Mouse (Mus musculus): ENCODE results near the gene Urgcp. TPM values are rescaled to one million over a fixed set of nuclear protein-coding genes. Genes with fewer than 3 reads are reported as not detected.

Urgcp gene
- polyA plus RNA-seq, 1 experiment from 2014 or later: 21.4 TPM

GRCm38 (mm10) chr11:5734323-5734722, 27.9 kb downstream of the Urgcp start:
- Histone ChIP-seq H3K4me2 (replicated peaks) (no peak overlapping the region), H3K4me1 (replicated peaks) (peaks cover 6% of the 10 kb centered on the region), H3K9ac (no peak overlapping the region), H3K36me3 (no peaks in the 10 kb centered on the region), H3K27ac (no peak overlapping the region), H3K27me3 (replicated peaks) (no peaks in the 10 kb centered on the region), H3K4me3 (replicated peaks) (no peak overlapping the region), H3K9me3 (no peaks in the 10 kb centered on the region)
- WGBS: 81% methylated on average over 4 of the region's 4 CpGs
- no peak for ATAC-seq

DNA sequence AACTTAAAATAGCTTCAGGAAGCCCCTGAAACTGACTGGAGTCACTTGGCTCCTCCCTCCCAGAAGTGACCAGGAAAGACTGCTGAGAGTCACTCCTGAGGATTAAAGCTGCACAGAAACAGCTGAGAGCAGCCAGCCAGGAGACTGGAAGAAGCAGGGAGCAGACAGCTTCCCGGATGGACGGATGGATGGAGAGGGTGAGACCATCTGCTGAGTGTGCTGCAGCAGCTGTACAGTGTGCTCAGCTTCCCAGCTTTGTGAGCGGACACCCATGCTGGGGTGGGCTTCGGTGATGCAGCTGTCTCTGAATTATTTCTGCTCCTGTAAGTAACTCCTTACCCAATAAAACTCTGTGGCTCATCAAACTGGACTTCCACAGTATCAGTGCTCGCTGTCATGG, 29.8 kb downstream of the Urgcp start:
- ATAC-seq: no peak
- Histone ChIP-seq H3K4me3 (replicated peaks) (no peak overlapping the region), H3K9me3 (no peaks in the 10 kb centered on the region), H3K36me3 (no peaks in the 10 kb centered on the region), H3K27me3 (replicated peaks) (no peaks in the 10 kb centered on the region), H3K4me2 (replicated peaks) (no peak overlapping the region), H3K9ac (no peak overlapping the region), H3K27ac (peak overlapping the region; percentile 2; the same call in 1 of the 2 replicates), H3K4me1 (replicated peaks) (peaks cover 6% of the 10 kb centered on the region)
- WGBS: 54% methylated on average over 5 of the region's 5 CpGs

- no peak overlapping the region for H3K4me3 ChIP-seq (replicated peaks)
- H3K4me1 ChIP-seq (replicated peaks): peaks cover 6% of the 10 kb centered on the region
- H3K27me3 ChIP-seq (replicated peaks): no peaks in the 10 kb centered on the region
- 90% methylated on average over 9 of the region's 9 CpGs for WGBS
- peaks cover 1% of the 10 kb centered on the region; the same call in 1 of the 2 replicates for H3K36me3 ChIP-seq
- no peak overlapping the region for H3K27ac ChIP-seq
- no peak overlapping the region for H3K9ac ChIP-seq
- H3K4me2 ChIP-seq (replicated peaks): no peak overlapping the region
- no peaks in the 10 kb centered on the region for H3K9me3 ChIP-seq
- ATAC-seq: no peak
These were observed 32.6 kb downstream of the Urgcp start for GRCm38 (mm10) chr11:5729582-5729981.

DNA sequence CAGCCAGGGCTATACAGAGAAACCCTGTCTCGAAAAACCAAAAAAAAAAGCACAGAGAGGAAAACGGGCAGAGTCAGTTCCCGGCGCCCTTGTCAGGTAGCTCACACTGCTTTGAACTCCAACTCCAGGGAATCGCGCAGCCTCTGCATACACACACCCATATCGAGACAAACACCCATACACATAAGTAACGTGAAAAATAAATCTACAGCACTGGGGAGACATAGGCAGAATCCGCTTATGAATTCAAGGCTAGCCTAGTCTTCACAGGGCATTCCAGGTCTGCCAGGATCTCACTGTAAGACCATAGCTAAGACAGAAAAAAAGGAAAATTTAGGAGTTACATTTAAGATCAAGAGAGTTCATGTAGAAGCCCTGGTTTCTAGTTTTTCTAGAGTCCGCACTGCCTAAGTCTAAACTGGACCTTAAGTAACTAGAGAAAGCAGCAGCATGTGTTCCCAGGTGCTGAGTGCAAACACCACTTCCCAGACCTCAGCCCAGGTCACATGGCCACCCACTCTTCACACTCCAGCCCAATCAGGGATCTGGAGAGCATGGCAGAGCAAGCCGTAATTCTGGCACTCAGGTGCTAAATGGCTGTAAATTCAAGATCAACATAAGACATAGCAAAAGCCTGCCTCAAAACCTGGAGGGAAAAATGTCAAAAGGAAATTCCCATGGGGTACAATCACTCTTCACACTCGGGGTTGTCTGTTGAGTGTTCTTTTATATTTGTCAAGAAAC, 43.4 kb downstream of the Urgcp start:
- H3K4me2 ChIP-seq (replicated peaks): no peak overlapping the region
- no peak for ATAC-seq
- H3K27ac ChIP-seq: no peak overlapping the region
- H3K4me1 ChIP-seq (replicated peaks): no peaks in the 10 kb centered on the region
- no peaks in the 10 kb centered on the region for H3K27me3 ChIP-seq (replicated peaks)
- peaks cover 34% of the 10 kb centered on the region for H3K36me3 ChIP-seq
- H3K9me3 ChIP-seq: no peaks in the 10 kb centered on the region
- H3K4me3 ChIP-seq (replicated peaks): no peak overlapping the region
- WGBS: 91% methylated on average over 12 of the region's 12 CpGs
- no peak overlapping the region for H3K9ac ChIP-seq

DNA sequence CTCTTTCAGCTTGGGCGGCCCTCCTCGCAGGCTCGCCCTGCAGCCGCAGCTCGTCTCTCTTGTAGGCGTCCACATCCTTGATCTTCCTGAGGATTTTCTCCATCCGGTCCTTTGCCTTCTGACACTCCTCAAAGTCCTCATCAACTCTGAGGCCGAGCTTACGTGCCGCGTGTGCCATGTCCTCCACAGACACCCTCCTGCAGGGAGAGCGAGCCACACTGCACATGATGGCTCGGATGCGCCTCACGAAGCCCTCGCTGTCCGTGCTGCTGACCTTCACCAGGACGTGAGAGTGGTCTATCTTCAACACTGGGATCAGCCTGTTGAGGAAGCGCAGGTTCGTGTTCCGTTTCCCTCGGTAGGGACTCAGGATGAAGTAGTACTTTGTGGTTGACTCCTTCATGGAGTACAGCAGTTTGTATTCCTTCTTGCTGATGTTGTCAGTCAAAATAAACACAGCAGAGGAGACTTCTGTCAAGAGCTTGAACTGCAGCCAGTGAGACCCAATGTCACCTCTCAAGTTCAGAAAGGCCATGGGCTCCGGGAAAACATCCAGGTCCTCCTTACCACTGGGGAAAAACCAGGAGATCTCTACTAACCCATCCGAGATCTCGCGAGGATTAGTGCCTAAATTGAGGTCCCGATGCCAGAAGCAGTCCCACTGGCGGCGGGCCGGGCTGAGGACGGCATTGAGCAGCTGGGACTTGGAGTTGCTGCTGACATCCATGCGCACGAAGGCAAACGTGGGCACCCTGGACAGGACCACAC, 45.1 kb downstream of the Urgcp start:
- WGBS: 92% methylated on average over 34 of the region's 34 CpGs

DNA sequence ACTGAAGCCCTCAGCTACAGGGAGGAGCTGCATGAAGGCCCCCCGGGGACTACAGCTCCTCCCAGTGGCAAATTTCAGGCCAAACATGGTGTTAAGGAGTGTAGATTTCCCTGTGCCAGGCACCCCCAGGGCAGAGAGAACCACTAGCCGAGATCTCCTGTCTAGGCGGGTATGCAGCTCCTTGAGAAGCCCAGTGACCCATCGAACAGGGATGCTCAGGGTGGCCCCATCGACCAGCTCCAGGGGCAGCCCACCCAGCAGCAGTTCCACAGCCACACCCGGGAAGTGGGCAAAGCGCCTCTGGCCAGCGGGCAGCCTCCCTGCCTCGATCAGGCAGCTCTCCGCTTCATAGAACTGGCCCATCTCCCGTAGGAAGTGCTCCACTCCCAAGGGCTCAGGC, 45.9 kb downstream of the Urgcp start:
- 92% methylated on average over 11 of the region's 11 CpGs for WGBS
- H3K36me3 ChIP-seq: peaks cover 29% of the 10 kb centered on the region

More for the DNA sequence above, 45.1 kb downstream of the Urgcp start:
- Histone ChIP-seq H3K4me3 (replicated peaks) (no peak overlapping the region), H3K4me2 (replicated peaks) (no peak overlapping the region), H3K9me3 (no peaks in the 10 kb centered on the region), H3K9ac (no peak overlapping the region), H3K27me3 (replicated peaks) (no peaks in the 10 kb centered on the region), H3K4me1 (replicated peaks) (no peaks in the 10 kb centered on the region), H3K36me3 (peaks cover 31% of the 10 kb centered on the region), H3K27ac (no peak overlapping the region)
- ATAC-seq: no peak

GRCm38 (mm10) chr11:5715630-5716105, 46.5 kb downstream of the Urgcp start, which contains the start of gene Mrps24:
TSS of gene Mrps24 (minus strand) at chr11:5715680.
- no peaks in the 10 kb centered on the region for H3K4me1 ChIP-seq (replicated peaks)
- H3K4me2 ChIP-seq (replicated peaks): no peak within 1 kb of the TSS
- no peaks in the 10 kb centered on the region for H3K9me3 ChIP-seq
- ATAC-seq: no peak
- 82% methylated on average over 14 of the region's 14 CpGs for WGBS
- H3K36me3 ChIP-seq: peaks cover 29% of the 10 kb centered on the region
- H3K9ac ChIP-seq: no peak within 1 kb of the TSS
- no peak within 1 kb of the TSS for H3K4me3 ChIP-seq (replicated peaks)
- no peaks in the 10 kb centered on the region for H3K27me3 ChIP-seq (replicated peaks)
- H3K27ac ChIP-seq: no peak within 1 kb of the TSS

More for the DNA sequence above, 45.9 kb downstream of the Urgcp start:
- no peak for ATAC-seq
- Histone ChIP-seq H3K27me3 (replicated peaks) (no peaks in the 10 kb centered on the region), H3K4me3 (replicated peaks) (no peak overlapping the region), H3K4me1 (replicated peaks) (no peaks in the 10 kb centered on the region), H3K9me3 (no peaks in the 10 kb centered on the region), H3K4me2 (replicated peaks) (no peak overlapping the region), H3K9ac (no peak overlapping the region), H3K27ac (no peak overlapping the region)

DNA sequence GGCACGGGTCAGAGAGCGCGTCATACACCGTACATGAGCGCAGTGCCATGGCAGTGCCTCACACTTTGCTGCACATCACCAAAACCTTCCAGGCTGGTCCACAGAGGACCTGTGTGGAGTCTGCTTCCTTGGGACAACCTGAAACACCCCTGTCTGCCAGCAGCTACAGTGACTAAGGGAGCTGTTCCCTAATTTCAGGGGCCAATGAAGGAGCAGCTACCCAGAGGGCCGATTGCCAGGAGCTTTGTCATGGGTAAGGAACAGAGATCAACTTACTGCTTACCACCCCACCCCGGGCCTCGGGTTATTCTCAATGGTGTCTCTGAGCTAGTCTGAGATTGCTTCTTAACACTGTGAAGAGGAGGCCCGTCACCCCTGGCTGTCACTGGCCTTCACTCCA, 47.0 kb downstream of the Urgcp start:
- ATAC-seq: no peak
- Histone ChIP-seq H3K27me3 (replicated peaks) (no peaks in the 10 kb centered on the region), H3K9me3 (no peaks in the 10 kb centered on the region), H3K9ac (no peak overlapping the region), H3K27ac (no peak overlapping the region), H3K4me2 (replicated peaks) (no peak overlapping the region), H3K36me3 (peaks cover 29% of the 10 kb centered on the region), H3K4me1 (replicated peaks) (no peaks in the 10 kb centered on the region), H3K4me3 (replicated peaks) (no peak overlapping the region)
- WGBS: 87% methylated on average over 9 of the region's 9 CpGs

- H3K4me3 ChIP-seq (replicated peaks): peak overlapping the region; percentile 90
These were observed 54.4 kb downstream of the Urgcp start for GRCm38 (mm10) chr11:5707530-5708353.

DNA sequence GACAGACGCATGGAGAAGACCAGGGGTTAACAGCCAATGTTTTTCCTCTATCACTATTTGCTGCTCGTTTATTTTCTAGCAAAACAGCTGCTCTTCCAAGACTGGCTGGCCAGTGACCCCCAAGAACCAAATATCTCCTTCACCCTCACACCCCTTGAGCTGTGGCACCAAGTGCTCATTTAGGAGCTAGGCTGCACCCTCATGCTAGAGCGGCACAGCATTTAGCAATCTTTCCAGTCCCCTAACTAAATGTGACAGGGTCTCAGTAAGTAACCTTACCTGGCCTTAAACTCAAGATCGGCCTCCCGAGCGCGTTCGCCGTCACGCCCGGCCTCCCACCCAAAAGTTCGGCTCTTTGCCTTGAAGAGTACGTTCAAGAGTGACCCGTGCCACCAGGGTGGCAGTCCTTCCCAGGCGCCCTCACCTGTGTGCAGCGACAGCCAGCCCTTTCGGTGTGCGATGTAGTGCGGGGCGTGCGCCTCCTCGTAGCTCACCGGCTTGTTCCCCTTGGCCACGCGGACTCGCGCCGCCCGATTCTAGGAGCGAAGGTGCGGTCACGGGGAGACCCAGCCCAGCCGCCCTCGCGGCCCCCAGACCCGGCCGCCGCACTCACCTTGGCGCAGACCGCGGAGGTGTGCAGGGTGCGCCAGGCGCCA, 55.2 kb downstream of the Urgcp start:
- Histone ChIP-seq H3K9me3 (no peaks in the 10 kb centered on the region), H3K4me3 (replicated peaks) (peak overlapping the region; percentile 90), H3K4me2 (replicated peaks) (peak overlapping the region; percentile 72), H3K4me1 (replicated peaks) (peaks cover 9% of the 10 kb centered on the region; the same call in 1 of the 2 replicates), H3K9ac (peak overlapping the region; percentile 88), H3K36me3 (peaks cover 9% of the 10 kb centered on the region), H3K27me3 (replicated peaks) (no peaks in the 10 kb centered on the region), H3K27ac (peak overlapping the region; percentile 75)
- peak; percentile 87 for ATAC-seq
- WGBS: under 1% methylated on average over 43 of the region's 43 CpGs

More at GRCm38 (mm10) chr11:5707530-5708353, 54.4 kb downstream of the Urgcp start:
- no peaks in the 10 kb centered on the region for H3K9me3 ChIP-seq
- H3K36me3 ChIP-seq: peaks cover 9% of the 10 kb centered on the region
- WGBS: 17% methylated on average over 50 of the region's 50 CpGs
- H3K4me1 ChIP-seq (replicated peaks): peaks cover 9% of the 10 kb centered on the region; the same call in 1 of the 2 replicates
- peak overlapping the region; percentile 75 for H3K27ac ChIP-seq
- H3K4me2 ChIP-seq (replicated peaks): peak overlapping the region; percentile 72
- peak overlapping the region; percentile 88 for H3K9ac ChIP-seq
- H3K27me3 ChIP-seq (replicated peaks): no peaks in the 10 kb centered on the region
- ATAC-seq: peak; percentile 98

GRCm38 (mm10) chr11:5705972-5706371, 56.2 kb downstream of the Urgcp start:
- Histone ChIP-seq H3K9me3 (no peaks in the 10 kb centered on the region), H3K4me3 (replicated peaks) (peak overlapping the region; percentile 90; the same call in 1 of the 2 replicates), H3K27me3 (replicated peaks) (no peaks in the 10 kb centered on the region), H3K27ac (no peak overlapping the region), H3K9ac (peak overlapping the region; percentile 88; the same call in 1 of the 2 replicates), H3K4me2 (replicated peaks) (peak overlapping the region; percentile 72), H3K36me3 (peaks cover 9% of the 10 kb centered on the region), H3K4me1 (replicated peaks) (peaks cover 9% of the 10 kb centered on the region; the same call in 1 of the 2 replicates)
- no peak for ATAC-seq
- 90% methylated on average over 9 of the region's 9 CpGs for WGBS
